Mouse (Mus musculus) pancreas, adult 10 weeks (tissue): ENCODE measurements around the gene Ppm1k. TPM values are rescaled to one million over a fixed set of nuclear protein-coding genes. Genes with fewer than 3 reads are reported as not detected.

ENCODE experiments used
- polyA plus RNA-seq: library from polyadenylated mRNA; stranded (reverse); fragments of 350-450 nt; fragmentation: Illumina TruSeq; extraction: RNeasy Lipid Tissue Mini Kit (QIAGEN cat#74804); gene quantifications from one replicate; pipeline ENCODE4 v1.2.3, GENCODE M21; 2015; ENCODE audit warnings: low read depth, low replicate concordance; ENCODE audit not compliant: insufficient read depth

The Ppm1k gene
- 2.0 TPM for polyA plus RNA-seq

GRCm38 (mm10) chr6:57535386-57535936 lies at the start of gene Ppm1k:
Gene Ppm1k (minus strand): TSS chr6:57535468.

GRCm38 (mm10) chr6:57580881-57581548 lies 45.7 kb upstream of the Ppm1k start, which contains the start of gene Herc6:
Gene Herc6 (plus strand): TSS chr6:57581000.

Other genes starting within 250 kb of the Ppm1k start
- not detected for gene Vmn1r16, start 206.0 kb downstream of the Ppm1k start, polyA plus RNA-seq
- not detected for gene Vmn1r17, start 171.7 kb downstream of the Ppm1k start, polyA plus RNA-seq
- not detected for gene Vmn1r18, start 139.7 kb downstream of the Ppm1k start, polyA plus RNA-seq
- gene Vmn1r19, start 131.7 kb downstream of the Ppm1k start, polyA plus RNA-seq, result not detected
- gene Vmn1r20, start 106.5 kb downstream of the Ppm1k start, polyA plus RNA-seq, result not detected
- gene Herc6, start 45.5 kb upstream of the Ppm1k start, polyA plus RNA-seq, result 3.3 TPM
- gene Pyurf, start 156.6 kb upstream of the Ppm1k start, polyA plus RNA-seq, result 2.9 TPM
- gene Lancl2, start 167.1 kb upstream of the Ppm1k start, polyA plus RNA-seq, result 2.3 TPM